Mouse (Mus musculus) retina, postnatal 1 day (tissue): ENCODE data around the gene Ceacam12.
"Not testable (repeated sequence)": the region's sequence is repeated elsewhere in the genome, so short reads cannot be mapped to it uniquely, and the experiment has no call there.

Experiments
- DNase-seq: peaks from one replicate; pipeline ENCODE4 v3.0.0-alpha.2; 2012

Gene Ceacam12

DNA sequence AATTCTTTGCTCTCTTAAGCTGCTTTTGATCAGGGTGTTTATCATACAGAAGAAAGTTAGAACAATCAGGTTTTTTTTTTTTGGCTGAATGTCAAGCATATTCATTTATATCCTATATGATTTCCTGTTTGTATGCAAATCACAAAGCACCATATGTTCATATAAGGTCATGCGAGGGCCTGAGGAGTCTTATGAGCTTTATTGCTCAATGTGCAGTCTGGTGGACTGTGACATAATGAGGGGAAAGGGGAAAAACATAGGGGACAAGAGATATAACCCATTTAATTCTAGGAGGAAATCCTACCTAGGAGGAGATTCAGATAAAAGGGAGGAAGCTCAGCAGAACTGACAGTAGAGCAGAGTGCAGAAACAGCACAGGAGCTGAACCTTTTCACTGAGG, at the start of gene Ceacam12:
TSS of gene Ceacam12 (plus strand) at position 301 of the 400 bp plus-strand sequence.
- no peak for DNase-seq

DNA sequence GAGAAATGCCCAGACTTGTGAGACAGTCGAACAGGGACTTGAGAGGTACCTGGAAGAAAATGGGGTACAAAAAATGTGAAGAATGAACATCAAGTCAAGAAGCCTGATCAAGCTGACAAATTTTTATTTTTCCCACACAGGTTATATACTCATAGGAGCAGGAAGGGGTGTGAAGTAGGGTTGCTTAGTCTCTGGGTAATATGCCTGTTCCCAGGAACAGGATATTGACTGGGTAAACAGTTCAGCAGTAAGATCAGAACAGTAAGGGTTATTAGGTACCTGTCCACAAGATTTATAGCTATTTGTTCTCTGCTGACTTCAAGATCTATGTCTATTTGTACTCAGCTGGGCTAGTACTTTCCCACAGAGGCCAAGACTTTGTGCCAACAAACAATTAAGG, 8.1 kb downstream of the Ceacam12 start:
- not testable (repeated sequence) for DNase-seq

DNA sequence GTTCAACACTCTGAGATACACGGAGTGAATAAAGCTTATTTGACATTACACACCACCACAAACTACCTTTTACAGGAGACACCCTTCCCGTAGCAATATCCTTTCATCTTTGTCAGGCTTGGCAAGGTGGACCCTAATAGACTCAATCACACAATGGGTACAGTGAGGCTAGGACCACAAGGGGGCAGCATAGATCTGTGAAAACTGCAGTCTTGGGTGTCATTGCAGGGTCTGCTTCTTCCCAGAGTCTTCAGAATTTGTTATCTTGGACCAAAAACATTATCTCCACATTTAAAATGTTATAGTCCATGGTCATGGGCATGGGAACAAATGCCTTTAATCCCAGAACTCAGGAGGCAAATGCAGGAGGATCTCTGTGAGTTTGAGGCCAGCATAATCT, 35.1 kb downstream of the Ceacam12 start:
- DNase-seq = no peak
